Mouse (Mus musculus) embryo, embryonic 11 days (tissue): ENCODE data around the gene Phlpp1.

Experiments
- DNase-seq: peaks from one replicate; pipeline ENCODE4 v3.0.0-alpha.2; 2015

Phlpp1 gene

GRCm38 (mm10) chr1:106400900-106401634, 229.5 kb downstream of the Phlpp1 start:
- DNase-seq = no peak

GRCm38 (mm10) chr1:106403011-106403501, 231.5 kb downstream of the Phlpp1 start:
- no peak for DNase-seq

- DNase-seq = no peak
Observed at GRCm38 (mm10) chr1:106406852-106407251, 235.3 kb downstream of the Phlpp1 start.

GRCm38 (mm10) chr1:106407963-106408440, 236.4 kb downstream of the Phlpp1 start:
- no peak for DNase-seq

GRCm38 (mm10) chr1:106410858-106411257, 239.3 kb downstream of the Phlpp1 start:
- DNase-seq = no peak

- DNase-seq = peak; percentile 65
Observed at GRCm38 (mm10) chr1:106425128-106425936, 253.8 kb downstream of the Phlpp1 start.

GRCm38 (mm10) chr1:106428170-106428569, 256.6 kb downstream of the Phlpp1 start:
- DNase-seq = no peak

GRCm38 (mm10) chr1:106428580-106428979, 257.0 kb downstream of the Phlpp1 start:
- DNase-seq = no peak

- no peak for DNase-seq
Observed at GRCm38 (mm10) chr1:106433580-106433979, 262.0 kb downstream of the Phlpp1 start.
